Mouse (Mus musculus) cerebellum, adult 8-10 months (tissue): Measurements from ENCODE around the gene Hinfp.
"Not testable (repeated sequence)": the region's sequence is repeated elsewhere in the genome, so short reads cannot be mapped to it uniquely, and the experiment has no call there.

Source experiments
- DNase-seq: peaks from one replicate; pipeline ENCODE4 v3.0.0; 2022

Hinfp gene

GRCm38 (mm10) chr9:44332918-44333638 lies 27.6 kb upstream of the Hinfp start:
- DNase-seq: no peak

- no peak for DNase-seq
These were observed 25.3 kb upstream of the Hinfp start for GRCm38 (mm10) chr9:44330736-44331135.

GRCm38 (mm10) chr9:44327926-44328325 lies 22.5 kb upstream of the Hinfp start:
- DNase-seq: no peak

- no peak for DNase-seq
These were observed 21.7 kb upstream of the Hinfp start for GRCm38 (mm10) chr9:44327064-44327711.

- peak; percentile 85 for DNase-seq
These were observed 21.0 kb upstream of the Hinfp start for GRCm38 (mm10) chr9:44326371-44327063.

GRCm38 (mm10) chr9:44325768-44326370 lies 20.4 kb upstream of the Hinfp start, which contains the start of gene Dpagt1:
Gene Dpagt1, plus strand, starts transcription at chr9:44326019.
- DNase-seq: no peak

GRCm38 (mm10) chr9:44325032-44325767 lies 19.7 kb upstream of the Hinfp start:
- not testable (repeated sequence) for DNase-seq

- DNase-seq: no peak
These were observed 18.7 kb upstream of the Hinfp start for GRCm38 (mm10) chr9:44324147-44324546.

- DNase-seq: not testable (repeated sequence)
These were observed 18.2 kb upstream of the Hinfp start for GRCm38 (mm10) chr9:44323656-44324055.

- DNase-seq: no peak
These were observed 15.3 kb upstream of the Hinfp start for GRCm38 (mm10) chr9:44320799-44321133.

- DNase-seq: peak; percentile 88
These were observed 14.7 kb upstream of the Hinfp start, which contains the start of gene C2cd2l for GRCm38 (mm10) chr9:44319887-44320798. Gene C2cd2l, minus strand, starts transcription at chr9:44320285.

GRCm38 (mm10) chr9:44319105-44319886 lies 13.8 kb upstream of the Hinfp start:
- no peak for DNase-seq

GRCm38 (mm10) chr9:44318826-44319095 lies 13.3 kb upstream of the Hinfp start:
- DNase-seq: no peak

GRCm38 (mm10) chr9:44318076-44318825 lies 12.8 kb upstream of the Hinfp start:
- no peak for DNase-seq

- DNase-seq: no peak
These were observed 12.0 kb upstream of the Hinfp start for GRCm38 (mm10) chr9:44317452-44317851.

GRCm38 (mm10) chr9:44314910-44315309 lies 9.4 kb upstream of the Hinfp start:
- no peak for DNase-seq

- no peak for DNase-seq
These were observed 8.7 kb upstream of the Hinfp start for GRCm38 (mm10) chr9:44314257-44314547.

GRCm38 (mm10) chr9:44313476-44314256 lies 8.2 kb upstream of the Hinfp start:
- no peak for DNase-seq
